Mouse (Mus musculus): ENCODE measurements around the gene Sh3bgrl2. TPM values are rescaled to one million over a fixed set of nuclear protein-coding genes. Genes with fewer than 3 reads are reported as not detected.
A peak's percentile ranks its signal among the peaks of the same experiment; 100 is the strongest.

Sh3bgrl2 gene
- polyA plus RNA-seq, 1 experiment from 2014 or later = 11.1 TPM

GRCm38 (mm10) chr9:83555580-83555979 lies 7.5 kb downstream of the Sh3bgrl2 start:
- 92% methylated on average over 2 of the region's 2 CpGs for WGBS
- Histone ChIP-seq H3K27ac (ENCODE audit: low read length) (no peak overlapping the region), H3K4me2 (ENCODE audit: low read depth, low read length) (no peak overlapping the region)

GRCm38 (mm10) chr9:83556236-83556635 lies 8.1 kb downstream of the Sh3bgrl2 start:
- WGBS = 16% methylated on average over 6 of the region's 6 CpGs
- Histone ChIP-seq H3K36me3 (ENCODE audit: control insufficient read depth, insufficient read depth) (no peaks in the 10 kb centered on the region), H3K4me1 (ENCODE audit: control insufficient read depth, insufficient read depth, low read length) (peaks cover 29% of the 10 kb centered on the region), H3K27me3 (ENCODE audit: control insufficient read depth, insufficient read depth, low read length) (no peaks in the 10 kb centered on the region), H3K27ac (ENCODE audit: low read length) (peak overlapping the region; percentile 65), H3K9ac (ENCODE audit: low read length) (no peak overlapping the region), H3K4me2 (ENCODE audit: low read depth, low read length) (no peak overlapping the region), H3K4me3 (ENCODE audit: low read length) (no peak overlapping the region), H3K9me3 (replicated peaks; ENCODE audit: control insufficient read depth, low read length) (no peaks in the 10 kb centered on the region)
- no peak; the same call in 1 of the 2 replicates for ATAC-seq (replicated peaks; ENCODE audit: extremely low read depth, insufficient read depth, low FRiP score)

More at GRCm38 (mm10) chr9:83555580-83555979, 7.5 kb downstream of the Sh3bgrl2 start:
- no peak overlapping the region for H3K9ac ChIP-seq (ENCODE audit: low read length)
- no peaks in the 10 kb centered on the region for H3K36me3 ChIP-seq (ENCODE audit: control insufficient read depth, insufficient read depth)
- H3K4me1 ChIP-seq (ENCODE audit: control insufficient read depth, insufficient read depth, low read length) = peaks cover 24% of the 10 kb centered on the region
- no peak for ATAC-seq (replicated peaks; ENCODE audit: extremely low read depth, insufficient read depth, low FRiP score)
- H3K4me3 ChIP-seq (ENCODE audit: low read length) = no peak overlapping the region
- no peaks in the 10 kb centered on the region for H3K27me3 ChIP-seq (ENCODE audit: control insufficient read depth, insufficient read depth, low read length)
- H3K9me3 ChIP-seq (replicated peaks; ENCODE audit: control insufficient read depth, low read length) = no peaks in the 10 kb centered on the region

GRCm38 (mm10) chr9:83556780-83557771 lies 8.9 kb downstream of the Sh3bgrl2 start:
- ATAC-seq (replicated peaks; ENCODE audit: extremely low read depth, insufficient read depth, low FRiP score) = peak; percentile 64; the same call in 1 of the 2 replicates
- H3K27ac ChIP-seq (ENCODE audit: low read length) = peak overlapping the region; percentile 65
- WGBS = 46% methylated on average over 10 of the region's 10 CpGs
- H3K9me3 ChIP-seq (replicated peaks; ENCODE audit: control insufficient read depth, low read length) = no peaks in the 10 kb centered on the region
- no peak overlapping the region; the same call in 1 of the 2 replicates for H3K9ac ChIP-seq (ENCODE audit: low read length)
- H3K4me2 ChIP-seq (ENCODE audit: low read depth, low read length) = no peak overlapping the region
- H3K27me3 ChIP-seq (ENCODE audit: control insufficient read depth, insufficient read depth, low read length) = no peaks in the 10 kb centered on the region
- peaks cover 24% of the 10 kb centered on the region for H3K4me1 ChIP-seq (ENCODE audit: control insufficient read depth, insufficient read depth, low read length)
- no peaks in the 10 kb centered on the region for H3K36me3 ChIP-seq (ENCODE audit: control insufficient read depth, insufficient read depth)
- no peak overlapping the region for H3K4me3 ChIP-seq (ENCODE audit: low read length)

GRCm38 (mm10) chr9:83560670-83561069 lies 12.5 kb downstream of the Sh3bgrl2 start:
- WGBS = 37% methylated on average over 4 of the region's 4 CpGs
- no peaks in the 10 kb centered on the region for H3K27me3 ChIP-seq (ENCODE audit: control insufficient read depth, insufficient read depth, low read length)
- ATAC-seq (replicated peaks; ENCODE audit: extremely low read depth, insufficient read depth, low FRiP score) = 0 out of 2 replicates have a peak, but pooled peaks have one; percentile 29
- H3K4me1 ChIP-seq (ENCODE audit: control insufficient read depth, insufficient read depth, low read length) = peaks cover 44% of the 10 kb centered on the region
- H3K4me3 ChIP-seq (ENCODE audit: low read length) = no peak overlapping the region
- no peaks in the 10 kb centered on the region for H3K36me3 ChIP-seq (ENCODE audit: control insufficient read depth, insufficient read depth)
- H3K27ac ChIP-seq (ENCODE audit: low read length) = no peak overlapping the region
- no peaks in the 10 kb centered on the region for H3K9me3 ChIP-seq (replicated peaks; ENCODE audit: control insufficient read depth, low read length)
- peak overlapping the region; percentile 6; the same call in 1 of the 2 replicates for H3K4me2 ChIP-seq (ENCODE audit: low read depth, low read length)
- H3K9ac ChIP-seq (ENCODE audit: low read length) = no peak overlapping the region

- no peaks in the 10 kb centered on the region for H3K27me3 ChIP-seq (ENCODE audit: control insufficient read depth, insufficient read depth, low read length)
- peaks cover 32% of the 10 kb centered on the region for H3K4me1 ChIP-seq (ENCODE audit: control insufficient read depth, insufficient read depth, low read length)
- H3K27ac ChIP-seq (ENCODE audit: low read length) = no peak overlapping the region
- no peak overlapping the region for H3K4me3 ChIP-seq (ENCODE audit: low read length)
- H3K9me3 ChIP-seq (replicated peaks; ENCODE audit: control insufficient read depth, low read length) = no peaks in the 10 kb centered on the region
- ATAC-seq (replicated peaks; ENCODE audit: extremely low read depth, insufficient read depth, low FRiP score) = no peak
- no peak overlapping the region for H3K9ac ChIP-seq (ENCODE audit: low read length)
- WGBS = 91% methylated on average over 7 of the region's 7 CpGs
- H3K4me2 ChIP-seq (ENCODE audit: low read depth, low read length) = no peak overlapping the region
- no peaks in the 10 kb centered on the region for H3K36me3 ChIP-seq (ENCODE audit: control insufficient read depth, insufficient read depth)
These were observed 14.8 kb downstream of the Sh3bgrl2 start for GRCm38 (mm10) chr9:83562889-83563288.

GRCm38 (mm10) chr9:83563808-83564549 lies 15.9 kb downstream of the Sh3bgrl2 start:
- peaks cover 32% of the 10 kb centered on the region for H3K4me1 ChIP-seq (ENCODE audit: control insufficient read depth, insufficient read depth, low read length)
- no peaks in the 10 kb centered on the region for H3K9me3 ChIP-seq (replicated peaks; ENCODE audit: control insufficient read depth, low read length)
- WGBS = 20% methylated on average over 16 of the region's 16 CpGs
- H3K27me3 ChIP-seq (ENCODE audit: control insufficient read depth, insufficient read depth, low read length) = no peaks in the 10 kb centered on the region
- H3K9ac ChIP-seq (ENCODE audit: low read length) = no peak overlapping the region
- ATAC-seq (replicated peaks; ENCODE audit: extremely low read depth, insufficient read depth, low FRiP score) = peak; percentile 39
- peak overlapping the region; percentile 48 for H3K4me2 ChIP-seq (ENCODE audit: low read depth, low read length)
- H3K4me3 ChIP-seq (ENCODE audit: low read length) = 0 out of 2 replicates have a peak overlapping the region, but pooled peaks have one; percentile 8
- H3K36me3 ChIP-seq (ENCODE audit: control insufficient read depth, insufficient read depth) = no peaks in the 10 kb centered on the region
- H3K27ac ChIP-seq (ENCODE audit: low read length) = peak overlapping the region; percentile 60

GRCm38 (mm10) chr9:83564934-83565652 lies 17.0 kb downstream of the Sh3bgrl2 start:
- peaks cover 33% of the 10 kb centered on the region for H3K4me1 ChIP-seq (ENCODE audit: control insufficient read depth, insufficient read depth, low read length)
- peak overlapping the region; percentile 48 for H3K27ac ChIP-seq (ENCODE audit: low read length)
- 55% methylated on average over 13 of the region's 13 CpGs for WGBS

GRCm38 (mm10) chr9:83566141-83566540 lies 18.0 kb downstream of the Sh3bgrl2 start:
- H3K27me3 ChIP-seq (ENCODE audit: control insufficient read depth, insufficient read depth, low read length) = no peaks in the 10 kb centered on the region
- H3K9ac ChIP-seq (ENCODE audit: low read length) = no peak overlapping the region
- no peaks in the 10 kb centered on the region for H3K36me3 ChIP-seq (ENCODE audit: control insufficient read depth, insufficient read depth)
- no peak overlapping the region for H3K4me3 ChIP-seq (ENCODE audit: low read length)
- ATAC-seq (replicated peaks; ENCODE audit: extremely low read depth, insufficient read depth, low FRiP score) = no peak
- H3K27ac ChIP-seq (ENCODE audit: low read length) = peak overlapping the region; percentile 48
- peaks cover 27% of the 10 kb centered on the region for H3K4me1 ChIP-seq (ENCODE audit: control insufficient read depth, insufficient read depth, low read length)
- no peak overlapping the region for H3K4me2 ChIP-seq (ENCODE audit: low read depth, low read length)
- no peaks in the 10 kb centered on the region for H3K9me3 ChIP-seq (replicated peaks; ENCODE audit: control insufficient read depth, low read length)
- WGBS = 54% methylated on average over 6 of the region's 6 CpGs

More at GRCm38 (mm10) chr9:83564934-83565652, 17.0 kb downstream of the Sh3bgrl2 start:
- no peaks in the 10 kb centered on the region for H3K36me3 ChIP-seq (ENCODE audit: control insufficient read depth, insufficient read depth)
- H3K4me2 ChIP-seq (ENCODE audit: low read depth, low read length) = no peak overlapping the region
- no peak overlapping the region for H3K4me3 ChIP-seq (ENCODE audit: low read length)
- H3K9ac ChIP-seq (ENCODE audit: low read length) = no peak overlapping the region
- H3K27me3 ChIP-seq (ENCODE audit: control insufficient read depth, insufficient read depth, low read length) = no peaks in the 10 kb centered on the region
- no peak for ATAC-seq (replicated peaks; ENCODE audit: extremely low read depth, insufficient read depth, low FRiP score)
- no peaks in the 10 kb centered on the region for H3K9me3 ChIP-seq (replicated peaks; ENCODE audit: control insufficient read depth, low read length)
